Mouse (Mus musculus): ENCODE results near the gene Fam120b. TPM values are rescaled to one million over a fixed set of nuclear protein-coding genes. Genes with fewer than 3 reads are reported as not detected.

Fam120b gene
- polyA plus RNA-seq, 1 experiment from 2014 or later, result 37.2 TPM

- 92% methylated on average over 14 of the region's 14 CpGs for WGBS
- DNase-seq (ENCODE audit: low spot score) (no peak), ATAC-seq (ENCODE audit: insufficient read depth, low FRiP score, low TSS enrichment) (no peak)
- Histone ChIP-seq H3K9me3 (ENCODE audit: control insufficient read depth, low read length) (no peaks in the 10 kb centered on the region), H3K4me1 (ENCODE audit: control insufficient read depth, insufficient read depth, low read length) (peaks cover 29% of the 10 kb centered on the region), H3K27ac (ENCODE audit: low read depth, low read length) (no peak overlapping the region), H3K27me3 (ENCODE audit: control insufficient read depth, insufficient read depth, low read length) (peaks cover 2% of the 10 kb centered on the region; the same call in 1 of the 2 replicates), H3K36me3 (ENCODE audit: control insufficient read depth, insufficient read depth, low read length) (peaks cover 20% of the 10 kb centered on the region), H3K9ac (ENCODE audit: low read length) (no peak overlapping the region), H3K4me3 (ENCODE audit: low read depth, low read length) (peak overlapping the region; percentile 60; the same call in 1 of the 2 replicates), H3K4me2 (ENCODE audit: low read depth) (peak overlapping the region; percentile 92)
Observed at GRCm38 (mm10) chr17:15370401-15370800, 25.6 kb upstream of the Fam120b start.

GRCm38 (mm10) chr17:15371967-15372835 lies 23.8 kb upstream of the Fam120b start:
- Histone ChIP-seq H3K4me3 (ENCODE audit: low read depth, low read length) (peak overlapping the region; percentile 60), H3K36me3 (ENCODE audit: control insufficient read depth, insufficient read depth, low read length) (peaks cover 20% of the 10 kb centered on the region), H3K27ac (ENCODE audit: low read depth, low read length) (peak overlapping the region; percentile 44), H3K9ac (ENCODE audit: low read length) (peak overlapping the region; percentile 52), H3K4me1 (ENCODE audit: control insufficient read depth, insufficient read depth, low read length) (peaks cover 34% of the 10 kb centered on the region), H3K9me3 (ENCODE audit: control insufficient read depth, low read length) (no peaks in the 10 kb centered on the region), H3K27me3 (ENCODE audit: control insufficient read depth, insufficient read depth, low read length) (peaks cover 2% of the 10 kb centered on the region; the same call in 1 of the 2 replicates), H3K4me2 (ENCODE audit: low read depth) (peak overlapping the region; percentile 92)
- peak; percentile 41 for ATAC-seq (ENCODE audit: insufficient read depth, low FRiP score, low TSS enrichment)
- 28% methylated on average over 17 of the region's 17 CpGs for WGBS
- DNase-seq (ENCODE audit: low spot score), result peak; percentile 70

DNA sequence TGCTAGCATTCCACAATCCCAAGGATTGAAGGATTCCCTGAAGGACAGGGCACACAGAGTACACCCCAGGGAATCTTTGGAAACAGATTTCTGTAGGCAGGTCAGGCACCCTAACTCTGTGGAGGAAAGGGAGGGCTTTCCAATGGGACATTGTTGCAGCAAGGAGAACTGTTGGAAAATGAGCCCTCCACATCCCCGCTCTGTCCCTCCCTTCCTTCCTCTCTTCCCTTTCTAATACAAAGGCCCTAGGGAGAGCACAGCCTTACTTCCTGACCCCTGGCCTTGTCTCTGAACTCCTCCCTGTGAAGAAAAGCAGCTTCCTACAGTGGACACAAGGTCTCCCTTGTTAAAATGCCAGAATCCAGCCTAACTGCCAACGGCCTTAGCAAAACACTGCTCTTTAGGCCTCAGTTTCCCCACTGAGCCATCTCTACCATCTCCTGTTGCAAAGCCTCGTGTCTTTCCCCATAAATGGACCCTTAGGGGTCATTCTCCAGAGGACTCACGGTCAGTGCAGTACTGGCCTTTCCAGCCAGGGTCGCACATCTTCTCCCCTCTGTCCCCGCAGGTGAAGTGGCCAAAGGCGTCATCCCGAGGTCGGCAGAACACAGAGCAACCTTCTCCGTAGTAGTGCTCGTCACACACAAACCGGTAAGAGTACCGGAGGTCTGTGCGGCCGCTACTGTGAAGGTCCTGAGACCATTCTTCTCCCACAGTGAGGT lies 22.9 kb upstream of the Fam120b start:
- Histone ChIP-seq H3K4me1 (ENCODE audit: control insufficient read depth, insufficient read depth, low read length) (peaks cover 43% of the 10 kb centered on the region), H3K9ac (ENCODE audit: low read length) (peak overlapping the region; percentile 52), H3K36me3 (ENCODE audit: control insufficient read depth, insufficient read depth, low read length) (peaks cover 18% of the 10 kb centered on the region), H3K4me2 (ENCODE audit: low read depth) (peak overlapping the region; percentile 92), H3K9me3 (ENCODE audit: control insufficient read depth, low read length) (no peaks in the 10 kb centered on the region), H3K4me3 (ENCODE audit: low read depth, low read length) (peak overlapping the region; percentile 60), H3K27me3 (ENCODE audit: control insufficient read depth, insufficient read depth, low read length) (peaks cover 2% of the 10 kb centered on the region; the same call in 1 of the 2 replicates), H3K27ac (ENCODE audit: low read depth, low read length) (peak overlapping the region; percentile 44)
- ATAC-seq (ENCODE audit: insufficient read depth, low FRiP score, low TSS enrichment), result no peak
- WGBS, result 55% methylated on average over 15 of the region's 15 CpGs
- no peak for DNase-seq (ENCODE audit: low spot score)

GRCm38 (mm10) chr17:15374321-15375141 lies 21.5 kb upstream of the Fam120b start:
- Histone ChIP-seq H3K4me1 (ENCODE audit: control insufficient read depth, insufficient read depth, low read length) (peaks cover 53% of the 10 kb centered on the region), H3K27me3 (ENCODE audit: control insufficient read depth, insufficient read depth, low read length) (peaks cover 6% of the 10 kb centered on the region; the same call in 1 of the 2 replicates), H3K9ac (ENCODE audit: low read length) (peak overlapping the region; percentile 82), H3K4me3 (ENCODE audit: low read depth, low read length) (peak overlapping the region; percentile 60), H3K9me3 (ENCODE audit: control insufficient read depth, low read length) (no peaks in the 10 kb centered on the region), H3K27ac (ENCODE audit: low read depth, low read length) (peak overlapping the region; percentile 96), H3K36me3 (ENCODE audit: control insufficient read depth, insufficient read depth, low read length) (peaks cover 9% of the 10 kb centered on the region; the same call in 1 of the 2 replicates), H3K4me2 (ENCODE audit: low read depth) (peak overlapping the region; percentile 92)
- DNase-seq (ENCODE audit: low spot score) (peak; percentile 33), ATAC-seq (ENCODE audit: insufficient read depth, low FRiP score, low TSS enrichment) (no peak)
- under 1% methylated on average over 50 of the region's 50 CpGs for WGBS

DNA sequence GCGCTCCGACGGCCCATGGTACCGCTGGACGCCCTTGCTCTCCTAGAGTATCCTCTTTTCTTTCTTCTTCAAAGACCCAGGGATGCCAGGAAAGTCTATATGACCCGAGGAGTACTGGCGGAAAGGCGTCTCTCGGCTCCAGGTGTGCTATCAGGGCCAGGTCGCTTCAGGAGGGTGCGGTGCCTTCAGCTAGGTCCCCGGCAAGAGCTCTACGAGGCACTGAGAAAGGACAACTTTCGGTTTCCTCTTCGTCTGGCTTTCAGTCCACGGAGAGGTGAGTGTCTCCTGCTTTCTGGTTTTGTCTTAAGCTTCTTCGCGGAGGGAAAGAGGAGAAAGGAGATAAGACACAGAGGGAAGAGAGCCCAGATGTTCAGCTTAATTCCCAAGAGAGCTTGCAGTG lies 20.8 kb upstream of the Fam120b start:
- peaks cover 60% of the 10 kb centered on the region for H3K4me1 ChIP-seq (ENCODE audit: control insufficient read depth, insufficient read depth, low read length)
- 0% methylated on average over 18 of the region's 18 CpGs for WGBS
- no peaks in the 10 kb centered on the region for H3K9me3 ChIP-seq (ENCODE audit: control insufficient read depth, low read length)
- ATAC-seq (ENCODE audit: insufficient read depth, low FRiP score, low TSS enrichment), result no peak
- H3K27me3 ChIP-seq (ENCODE audit: control insufficient read depth, insufficient read depth, low read length), result peaks cover 8% of the 10 kb centered on the region; the same call in 1 of the 2 replicates
- peak overlapping the region; percentile 82 for H3K9ac ChIP-seq (ENCODE audit: low read length)
- H3K4me2 ChIP-seq (ENCODE audit: low read depth), result peak overlapping the region; percentile 92
- H3K4me3 ChIP-seq (ENCODE audit: low read depth, low read length), result peak overlapping the region; percentile 60
- no peak for DNase-seq (ENCODE audit: low spot score)
- H3K36me3 ChIP-seq (ENCODE audit: control insufficient read depth, insufficient read depth, low read length), result peaks cover 4% of the 10 kb centered on the region; the same call in 1 of the 2 replicates
- H3K27ac ChIP-seq (ENCODE audit: low read depth, low read length), result peak overlapping the region; percentile 96

DNA sequence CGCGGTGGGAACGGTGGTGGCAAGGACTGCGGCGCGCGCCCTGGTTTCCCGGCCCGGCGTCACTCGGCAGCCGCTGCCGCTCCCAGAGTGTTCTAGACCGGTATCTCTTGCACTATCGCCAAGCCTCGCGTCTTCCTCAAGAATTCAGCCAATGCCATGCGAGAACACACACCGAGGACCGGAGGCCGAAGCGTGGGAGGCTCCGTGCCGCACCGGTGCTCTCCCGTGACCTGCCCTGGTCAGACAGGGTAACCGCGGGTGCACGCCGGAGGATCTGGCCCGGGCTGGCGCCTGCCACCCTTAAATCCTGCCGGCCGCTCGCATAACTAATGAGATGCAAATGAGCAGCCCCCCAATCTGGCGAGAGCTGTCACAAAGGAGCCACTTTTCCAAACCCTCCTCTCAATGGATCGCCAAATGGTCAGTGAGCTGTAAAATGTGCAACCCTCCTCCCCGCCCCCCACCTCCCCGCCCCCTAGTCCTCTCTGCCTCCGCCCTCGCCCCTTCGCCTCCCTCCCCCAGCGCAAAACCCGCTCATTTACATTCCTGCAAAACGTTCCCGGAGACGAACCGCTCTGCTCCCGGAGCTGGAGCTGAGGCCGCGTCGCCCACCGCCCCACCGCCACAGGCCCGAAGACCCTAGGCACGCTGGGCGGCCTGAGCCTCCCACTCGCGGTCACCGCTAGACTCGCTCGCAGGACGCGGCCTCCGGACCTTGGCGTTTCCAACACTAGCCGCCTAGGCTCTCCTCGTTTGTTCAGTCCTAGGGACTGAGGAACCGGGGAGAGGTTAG lies 20.1 kb upstream of the Fam120b start:
- no peaks in the 10 kb centered on the region for H3K9me3 ChIP-seq (ENCODE audit: control insufficient read depth, low read length)
- peaks cover 61% of the 10 kb centered on the region for H3K4me1 ChIP-seq (ENCODE audit: control insufficient read depth, insufficient read depth, low read length)
- DNase-seq (ENCODE audit: low spot score) (peak; percentile 83), ATAC-seq (ENCODE audit: insufficient read depth, low FRiP score, low TSS enrichment) (peak; percentile 67)
- peaks cover 8% of the 10 kb centered on the region; the same call in 1 of the 2 replicates for H3K27me3 ChIP-seq (ENCODE audit: control insufficient read depth, insufficient read depth, low read length)
- peak overlapping the region; percentile 89 for H3K9ac ChIP-seq (ENCODE audit: low read length)
- H3K36me3 ChIP-seq (ENCODE audit: control insufficient read depth, insufficient read depth, low read length), result no peaks in the 10 kb centered on the region
- WGBS, result under 1% methylated on average over 67 of the region's 69 CpGs
- H3K4me2 ChIP-seq (ENCODE audit: low read depth), result peak overlapping the region; percentile 92
- H3K27ac ChIP-seq (ENCODE audit: low read depth, low read length), result peak overlapping the region; percentile 96
- H3K4me3 ChIP-seq (ENCODE audit: low read depth, low read length), result peak overlapping the region; percentile 60

DNA sequence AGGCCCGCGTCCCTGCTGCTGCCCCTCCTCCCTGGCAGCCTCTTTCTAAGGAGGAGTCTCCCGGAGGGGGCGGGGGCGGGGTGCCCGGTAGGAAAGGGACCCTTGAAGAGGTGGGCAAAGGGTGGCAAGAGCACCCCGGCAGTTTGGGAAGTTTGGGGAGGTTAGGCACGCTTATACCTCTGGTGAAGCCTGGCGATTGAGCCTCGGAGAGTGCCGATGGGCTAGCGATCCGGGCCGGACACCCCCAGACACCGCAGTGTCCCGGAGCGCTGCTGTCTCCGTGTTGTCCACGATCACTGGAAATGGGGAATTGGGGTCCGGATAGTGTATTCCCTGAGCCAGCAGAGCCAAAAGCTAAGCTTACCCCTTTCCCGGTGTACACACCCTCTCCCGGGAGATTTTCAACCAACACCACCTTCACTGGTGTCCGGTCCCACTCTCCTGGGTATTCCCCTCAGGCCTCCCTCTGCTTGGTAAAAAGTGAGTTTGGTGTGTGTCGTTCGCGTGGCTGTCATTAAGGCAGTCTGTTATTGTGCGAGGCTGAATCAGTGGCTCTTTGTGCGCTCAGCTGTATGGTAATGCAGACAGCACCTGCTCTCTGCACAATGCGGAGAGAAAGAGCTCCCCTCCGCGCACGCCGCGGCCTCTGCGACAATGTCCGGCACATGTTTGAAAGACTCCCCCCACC lies 19.4 kb upstream of the Fam120b start, which contains the start of gene Dll1:
Gene Dll1 (minus strand): TSS at position 379 of the 688 bp plus-strand sequence.
- peak within 1 kb of the TSS; percentile 96 for H3K27ac ChIP-seq (ENCODE audit: low read depth, low read length)
- peaks cover 64% of the 10 kb centered on the region for H3K4me1 ChIP-seq (ENCODE audit: control insufficient read depth, insufficient read depth, low read length)
- no peaks in the 10 kb centered on the region for H3K36me3 ChIP-seq (ENCODE audit: control insufficient read depth, insufficient read depth, low read length)
- WGBS, result under 1% methylated on average over 35 of the region's 36 CpGs
- peaks cover 8% of the 10 kb centered on the region; the same call in 1 of the 2 replicates for H3K27me3 ChIP-seq (ENCODE audit: control insufficient read depth, insufficient read depth, low read length)
- H3K4me3 ChIP-seq (ENCODE audit: low read depth, low read length), result peak within 1 kb of the TSS; percentile 60
- DNase-seq (ENCODE audit: low spot score) (peak; percentile 83), ATAC-seq (ENCODE audit: insufficient read depth, low FRiP score, low TSS enrichment) (peak; percentile 35)
- H3K9me3 ChIP-seq (ENCODE audit: control insufficient read depth, low read length), result no peaks in the 10 kb centered on the region
- H3K4me2 ChIP-seq (ENCODE audit: low read depth), result peak within 1 kb of the TSS; percentile 92
- H3K9ac ChIP-seq (ENCODE audit: low read length), result peak within 1 kb of the TSS; percentile 89

Measured in neural tube, embryonic 11.5 days (tissue).